Mouse (Mus musculus) urinary bladder, postnatal 25 days (tissue): ENCODE measurements at regions not wholly inside any gene's neighbourhood (a gene's known extent, or its start where the extent isn't known, plus 50 kb on each side); places are given as distances from the start of the nearest gene placed in this dataset.

Experiments used
- DNase-seq: peaks from one replicate; pipeline ENCODE4 v3.0.0; 2022; ENCODE audit warnings: low spot score

DNA sequence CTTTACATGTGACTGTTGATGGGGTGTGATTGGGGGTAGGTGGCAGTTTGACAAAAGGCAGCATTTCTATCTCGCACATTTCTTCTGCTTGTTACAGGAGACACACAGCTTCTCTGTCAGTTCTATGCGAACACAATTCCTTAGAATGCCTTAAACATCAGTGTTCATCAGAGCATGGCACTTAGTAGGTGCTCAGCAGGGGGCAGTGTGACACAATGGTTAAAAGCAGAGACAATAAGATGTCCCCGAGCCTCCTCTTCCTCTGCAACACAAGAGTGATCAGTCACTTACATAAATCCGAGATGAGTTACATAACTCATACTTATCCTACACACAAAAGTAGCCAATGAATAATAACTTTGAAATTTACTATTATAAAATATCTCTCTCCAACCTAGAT lies 688.1 kb downstream of the Gm826 start:
- peak; percentile 12 for DNase-seq

DNA sequence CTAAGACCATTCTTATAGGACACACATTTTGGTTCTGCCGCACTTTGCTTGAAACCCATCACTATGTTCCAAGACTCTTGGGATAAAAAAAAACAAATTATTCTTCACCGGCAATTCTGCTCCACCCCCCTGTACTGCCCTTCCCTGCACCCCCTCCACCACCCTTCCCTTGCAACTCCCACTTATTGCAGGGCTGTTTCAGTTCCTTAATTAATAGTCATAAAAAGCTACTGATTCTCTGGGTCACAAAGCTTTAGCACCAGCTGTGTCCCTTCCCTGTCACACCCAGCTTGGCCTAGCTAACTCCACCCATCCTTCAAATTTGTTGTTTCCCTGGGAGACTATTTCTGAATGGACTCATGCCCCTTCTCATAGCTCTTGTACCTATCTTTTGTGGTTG lies 687.4 kb downstream of the Gm826 start:
- DNase-seq: no peak

DNA sequence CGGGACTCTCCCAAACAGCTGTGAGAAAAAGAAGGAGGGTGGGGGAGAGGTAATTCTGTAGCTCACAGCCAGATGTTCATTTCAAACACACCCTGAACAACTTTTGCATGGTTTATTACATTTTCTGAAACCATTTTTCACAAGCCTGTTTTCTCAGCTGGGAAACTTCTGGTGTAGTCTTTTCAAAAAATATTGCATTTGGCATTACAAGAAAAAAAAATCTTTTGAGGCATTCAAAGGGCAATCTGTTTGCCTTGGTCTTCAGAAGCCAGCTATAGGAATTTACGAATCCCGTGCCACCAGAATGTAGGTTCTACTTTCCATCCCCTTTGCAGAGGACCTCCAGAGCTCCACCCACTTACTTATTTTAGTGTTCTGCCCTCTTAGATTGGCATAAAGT lies 681.7 kb downstream of the Gm826 start:
- no peak for DNase-seq

DNA sequence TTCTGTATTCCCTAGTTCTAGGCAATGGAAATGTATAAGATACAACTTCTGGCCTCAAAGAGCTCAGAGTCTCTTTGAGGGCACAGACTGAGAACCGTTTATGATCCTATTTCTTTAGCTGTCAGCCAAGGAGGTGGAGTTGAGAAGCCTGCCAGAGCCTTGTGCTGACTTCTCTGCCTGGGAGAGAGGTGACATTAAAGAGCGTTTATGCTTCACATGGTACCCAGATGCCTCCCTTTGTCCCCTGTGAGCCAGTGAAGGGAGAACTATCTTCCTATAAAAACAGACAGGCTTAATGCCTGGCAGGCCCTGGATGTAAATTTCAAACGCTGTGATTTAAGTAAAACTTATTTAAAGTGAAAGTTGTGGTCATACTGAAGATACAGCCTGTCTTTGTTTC lies 657.1 kb downstream of the Gm826 start:
- DNase-seq: no peak

GRCm38 (mm10) chr2:159680641-159681040 lies 653.3 kb downstream of the Gm826 start:
- DNase-seq: no peak

- no peak for DNase-seq
Observed at GRCm38 (mm10) chr2:159703100-159703499, 630.9 kb downstream of the Gm826 start.

GRCm38 (mm10) chr2:159708141-159708540 lies 625.8 kb downstream of the Gm826 start:
- no peak for DNase-seq

DNA sequence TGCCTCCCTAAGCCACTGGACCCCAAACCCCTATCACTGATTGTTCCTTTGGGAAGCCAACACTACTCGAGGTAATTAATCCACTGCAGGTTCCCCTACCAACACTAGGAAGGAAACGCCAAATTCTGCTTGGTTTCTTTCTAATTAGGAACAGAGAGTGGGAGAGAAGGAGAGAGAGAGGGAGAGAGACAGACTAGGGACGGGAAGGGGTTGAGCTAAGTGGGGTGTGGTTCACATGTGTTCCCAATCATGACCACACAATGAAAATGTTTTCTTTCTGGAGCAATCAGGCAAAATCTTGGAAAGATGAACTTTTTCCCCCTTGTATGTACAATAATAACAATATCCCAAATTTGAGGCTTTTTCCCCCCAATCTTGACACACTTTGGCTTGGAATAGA lies 619.3 kb downstream of the Gm826 start:
- no peak for DNase-seq

- no peak for DNase-seq
Observed at GRCm38 (mm10) chr2:159718738-159719137, 615.2 kb downstream of the Gm826 start.

DNA sequence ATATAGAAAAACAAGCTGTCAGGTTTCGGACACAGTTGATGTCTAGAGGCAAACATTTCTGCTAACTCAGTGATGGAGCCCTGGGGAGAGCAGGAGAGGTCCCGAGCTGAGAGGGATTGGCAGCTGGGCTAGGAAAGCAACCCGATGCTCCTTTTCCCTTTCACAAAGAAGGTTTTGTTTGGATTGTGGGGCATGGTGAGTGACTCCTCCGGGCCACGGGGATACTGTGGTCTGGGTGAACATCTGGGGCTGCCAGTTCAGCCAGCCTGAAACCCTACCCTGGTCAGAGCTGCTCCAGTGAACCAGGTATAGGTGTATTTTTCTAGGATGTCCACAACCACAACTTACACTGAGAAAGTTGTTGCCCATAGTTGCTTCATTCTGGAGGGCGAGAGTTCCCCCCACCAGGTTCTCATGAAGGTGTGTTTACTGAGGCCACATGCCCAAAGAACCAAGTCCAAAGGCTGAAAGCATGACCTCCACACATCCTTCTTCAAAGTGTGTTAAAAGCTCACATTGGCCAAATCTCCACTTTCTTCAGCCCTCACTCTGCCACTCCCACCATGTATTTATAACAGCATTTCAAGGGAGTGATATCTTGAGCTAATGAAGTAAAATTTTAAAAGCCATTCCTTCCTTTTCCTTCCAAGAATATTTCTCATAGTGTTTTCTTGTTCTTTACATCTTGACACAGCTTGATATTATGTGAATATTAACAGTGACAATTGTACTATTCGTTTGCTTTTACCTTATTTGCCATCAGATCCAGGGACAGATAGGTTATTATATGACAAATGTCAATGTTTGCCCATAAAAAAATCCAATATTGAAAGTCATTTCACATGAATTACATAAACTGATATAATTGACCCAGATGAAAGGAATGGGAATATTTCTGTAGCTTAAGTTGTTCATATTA lies 608.5 kb downstream of the Gm826 start:
- no peak for DNase-seq

DNA sequence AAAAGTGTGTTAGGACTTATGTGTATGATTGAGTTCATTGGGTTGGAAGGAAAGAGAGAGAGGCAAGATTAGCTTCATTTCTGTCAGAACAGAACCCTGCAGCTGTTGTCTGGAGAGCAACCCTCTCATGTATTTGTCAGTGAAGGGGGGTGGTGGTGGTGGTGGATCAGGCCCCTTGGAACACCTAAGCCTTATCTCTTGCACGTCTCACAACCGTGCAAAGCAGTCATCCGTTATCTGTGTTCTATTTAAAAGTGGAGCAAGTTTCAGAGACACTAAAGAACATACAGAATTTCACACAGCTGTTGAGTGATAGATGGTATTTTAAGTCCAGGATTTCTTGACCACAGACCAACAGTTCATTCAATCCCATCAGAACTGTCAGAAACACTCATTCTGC lies 604.7 kb downstream of the Gm826 start:
- no peak for DNase-seq

GRCm38 (mm10) chr2:159730221-159730620 lies 603.7 kb downstream of the Gm826 start:
- no peak for DNase-seq

DNA sequence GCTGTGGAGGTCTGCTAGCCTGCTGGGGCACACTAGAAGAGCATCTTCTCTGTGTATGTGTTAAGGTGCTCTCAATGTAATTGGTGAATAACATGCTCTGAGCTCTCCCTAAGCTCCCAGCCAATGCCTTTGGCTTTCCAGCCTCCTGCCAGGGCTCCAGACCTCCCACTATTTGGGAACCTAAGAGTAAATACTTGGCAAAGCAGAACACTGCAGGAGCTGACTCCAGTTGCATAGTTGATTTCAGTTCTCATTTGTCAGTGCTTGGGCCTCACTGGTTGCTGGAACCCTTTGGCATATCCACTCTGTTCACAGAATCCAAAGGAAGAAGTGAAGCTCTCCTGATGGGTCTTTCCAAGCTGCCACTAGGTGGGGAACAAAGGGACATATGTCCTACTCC lies 602.7 kb downstream of the Gm826 start:
- DNase-seq: no peak

DNA sequence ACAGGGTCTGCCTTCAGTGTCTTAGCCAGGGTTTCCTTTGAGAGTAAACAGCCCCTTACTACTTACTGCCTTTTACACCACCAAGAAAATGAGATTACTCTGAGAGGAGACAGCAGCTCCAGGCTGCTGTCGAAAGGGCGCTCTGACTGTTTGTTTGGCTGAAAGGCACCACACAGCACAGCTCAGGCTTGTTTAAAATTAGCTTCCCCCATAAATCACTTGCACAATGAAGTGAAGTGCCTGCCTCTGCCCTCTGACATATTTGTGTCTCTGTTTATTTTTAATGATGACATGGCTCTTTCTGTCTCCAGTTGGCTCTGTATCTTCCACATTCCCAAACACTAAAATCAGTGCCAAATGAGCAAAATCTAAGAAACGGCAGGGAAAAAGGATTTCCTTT lies 601.5 kb downstream of the Gm826 start:
- no peak for DNase-seq

DNA sequence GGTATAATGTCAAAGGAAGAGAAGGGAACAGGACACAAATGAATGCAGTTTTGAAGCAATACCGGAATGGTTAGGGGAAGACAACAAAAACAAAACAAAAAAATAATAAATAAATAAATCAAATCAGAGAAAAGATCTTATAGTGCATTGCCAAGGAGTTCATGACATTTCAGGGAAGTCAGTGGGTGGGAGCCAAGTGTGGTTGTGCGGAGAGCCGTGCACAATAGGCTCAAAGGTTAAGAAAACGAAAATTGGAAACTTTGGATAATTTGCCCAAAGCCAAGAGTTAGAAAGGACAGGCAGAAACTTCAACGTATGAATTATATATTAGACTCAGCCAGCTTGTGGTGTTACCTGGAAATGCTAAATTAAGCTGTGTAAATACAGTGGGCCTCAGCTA lies 599.4 kb downstream of the Gm826 start:
- no peak for DNase-seq

- DNase-seq: peak; percentile 5
Observed at GRCm38 (mm10) chr2:159755541-159756011, 578.4 kb downstream of the Gm826 start.

GRCm38 (mm10) chr2:159760806-159761205 lies 573.2 kb downstream of the Gm826 start:
- DNase-seq: no peak

- no peak for DNase-seq
Observed at GRCm38 (mm10) chr2:159763115-159763514, 570.8 kb downstream of the Gm826 start.
